Mouse (Mus musculus) limb, embryonic 12.5 days (tissue): Measurements from ENCODE around the gene Wnt10a. TPM values are rescaled to one million over a fixed set of nuclear protein-coding genes. Genes with fewer than 3 reads are reported as not detected.

Source experiments
- ATAC-seq: fragments of 200-750 bp; cut with Nextera tagmentation; 2 replicates; pipeline ENCODE4 v1.8.0; 2017; ENCODE audit warnings: low read depth, moderate TSS enrichment; ENCODE audit not compliant: insufficient number of reproducible peaks, insufficient read depth, low FRiP score, low TSS enrichment
- H3K27ac ChIP-seq: fragments of 300-500 bp; sonication (generic); 2 replicates; pipeline ENCODE4 v1.5.1; 2016; ENCODE audit warnings: mild to moderate bottlenecking, moderate library complexity
- H3K27me3 ChIP-seq: fragments of 300-500 bp; sonication (generic); 2 replicates; pipeline ENCODE4 v1.6.1; 2016; ENCODE audit warnings: mild to moderate bottlenecking, moderate library complexity
- H3K36me3 ChIP-seq: fragments of 300-500 bp; sonication (generic); 2 replicates; pipeline ENCODE4 v1.6.1; 2016; ENCODE audit warnings: mild to moderate bottlenecking, moderate library complexity
- H3K4me1 ChIP-seq: fragments of 300-500 bp; sonication (generic); replicated peaks from 2 replicates; pipeline ENCODE4 v1.6.1; 2016
- H3K4me2 ChIP-seq: fragments of 300-500 bp; sonication (generic); 2 replicates; pipeline ENCODE4 v1.6.1; 2016; ENCODE audit warnings: mild to moderate bottlenecking, moderate library complexity
- H3K4me3 ChIP-seq: fragments of 300-500 bp; sonication (generic); replicated peaks from 2 replicates; pipeline ENCODE4 v1.5.1; 2016; ENCODE audit warnings: mild to moderate bottlenecking
- H3K9ac ChIP-seq: fragments of 300-500 bp; sonication (generic); replicated peaks from 2 replicates; pipeline ENCODE4 v1.6.1; 2016; ENCODE audit warnings: mild to moderate bottlenecking, moderate library complexity
- H3K9me3 ChIP-seq: fragments of 300-500 bp; sonication (generic); 2 replicates; pipeline ENCODE4 v1.6.1; 2016; ENCODE audit warnings: mild to moderate bottlenecking, moderate library complexity
- WGBS: fragments of 180-500 bp; shearing (Covaris S2); methylation state at CpG from one replicate; pipeline ENCODE4 v1.1.7; 2016; 5-methylcytosine and 5-hydroxymethylcytosine counted together
- polyA plus RNA-seq: library from polyadenylated mRNA; unstranded; fragments of >200 nt; fragmentation: Nextera tagmentation; extraction: Ambion mirVana; gene quantifications from 2 replicates; pipeline ENCODE4 v1.2.1, GENCODE M21; 2016

The Wnt10a gene
- 3.4 and 3.5 TPM in 2 replicates for polyA plus RNA-seq

DNA sequence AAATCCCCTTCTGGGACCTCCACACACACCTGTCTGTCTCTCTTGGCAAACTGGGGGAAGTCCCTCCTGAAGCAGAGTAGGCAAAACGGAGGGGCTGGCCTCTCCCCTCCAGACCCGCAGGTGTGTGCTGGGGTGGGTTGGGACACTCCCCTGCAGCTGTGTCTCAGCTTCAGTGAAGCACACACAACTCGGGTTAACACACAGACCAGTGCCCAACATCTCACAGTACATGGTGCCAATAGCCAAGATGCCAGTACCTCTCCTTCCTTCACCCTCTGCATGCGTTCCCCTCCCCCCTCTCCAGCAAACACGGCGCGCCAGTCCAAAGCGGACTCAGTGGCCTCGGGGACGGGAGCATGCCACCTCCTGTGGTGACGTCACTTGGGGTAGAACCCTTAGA lies at the start of gene Wnt10a:
Gene Wnt10a (plus strand): TSS at position 268 of the 400 bp plus-strand sequence.
- no peaks in the 10 kb centered on the region for H3K36me3 ChIP-seq
- peaks cover 59% of the 10 kb centered on the region for H3K4me1 ChIP-seq
- no peak within 1 kb of the TSS for H3K27ac ChIP-seq
- ATAC-seq = no peak
- peak within 1 kb of the TSS; percentile 53 for H3K9ac ChIP-seq
- 5% methylated on average over 11 of the region's 11 CpGs for WGBS
- H3K4me3 ChIP-seq = peak within 1 kb of the TSS; percentile 40
- H3K27me3 ChIP-seq = peaks cover 100% of the 10 kb centered on the region
- no peaks in the 10 kb centered on the region for H3K9me3 ChIP-seq
- H3K4me2 ChIP-seq = peak within 1 kb of the TSS; percentile 65

DNA sequence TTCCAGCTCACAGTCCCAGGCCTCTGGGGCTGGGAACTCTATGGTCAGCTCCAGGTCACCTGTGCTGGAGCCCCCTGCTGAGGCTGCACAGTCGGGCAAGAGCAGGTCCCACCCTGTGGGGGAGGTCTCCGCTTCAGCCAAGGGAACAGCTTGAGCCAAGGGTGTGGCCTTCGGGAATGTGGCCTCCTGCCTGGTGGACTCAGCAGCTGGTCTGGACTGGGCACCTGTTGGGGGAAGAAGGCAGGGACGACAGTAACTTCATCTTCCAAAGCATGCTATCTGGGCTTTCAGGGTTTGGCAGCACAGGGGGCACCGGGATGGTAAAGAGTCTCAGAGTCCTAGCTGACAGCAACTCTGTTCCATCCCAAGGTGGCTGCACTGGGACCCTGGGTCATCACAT lies 44.0 kb upstream of the Wnt10a start:
- 69% methylated on average over 5 of the region's 5 CpGs for WGBS
- 0 out of 2 replicates have a peak, but pooled peaks have one; percentile 38 for ATAC-seq
- no peak overlapping the region for H3K4me2 ChIP-seq
- no peak overlapping the region for H3K27ac ChIP-seq
- no peak overlapping the region for H3K9ac ChIP-seq
- H3K36me3 ChIP-seq = no peaks in the 10 kb centered on the region
- H3K27me3 ChIP-seq = peaks cover 23% of the 10 kb centered on the region
- no peak overlapping the region for H3K4me3 ChIP-seq
- peaks cover 10% of the 10 kb centered on the region; the same call in 1 of the 2 replicates for H3K4me1 ChIP-seq
- no peaks in the 10 kb centered on the region for H3K9me3 ChIP-seq

DNA sequence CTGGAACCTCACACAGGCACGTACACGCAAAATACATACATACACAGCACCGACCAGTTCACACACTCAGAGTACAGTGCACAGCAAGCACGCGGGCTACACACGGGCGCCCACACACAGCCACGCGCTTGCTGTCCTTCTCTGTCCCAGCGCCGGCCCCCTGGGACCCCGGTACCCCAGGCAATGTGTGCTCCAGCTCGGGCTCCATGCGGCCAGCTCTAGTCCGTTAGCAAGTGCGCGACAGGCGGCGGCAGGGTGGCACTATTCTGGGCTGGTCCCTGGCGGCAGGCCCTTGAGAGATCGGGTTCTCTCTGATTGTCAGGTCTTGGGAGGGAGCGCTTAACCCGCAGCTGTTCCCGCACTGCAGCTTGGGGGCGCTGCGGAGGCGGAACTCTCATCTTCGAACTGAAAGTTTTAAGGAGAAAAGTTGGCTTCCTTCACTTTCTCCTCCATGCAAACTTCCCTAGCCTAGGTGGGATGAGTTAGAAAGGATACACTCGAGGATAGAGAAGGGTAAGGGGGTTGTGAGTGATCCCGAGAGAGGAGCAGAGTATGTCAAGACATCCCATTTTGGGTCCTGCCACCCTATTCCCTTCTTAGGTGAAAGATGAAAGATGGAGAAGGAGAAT lies 42.6 kb upstream of the Wnt10a start, which contains the start of gene Prkag3:
Gene Prkag3 (minus strand): TSS at position 579 of the 629 bp plus-strand sequence.
- Histone ChIP-seq H3K9me3 (no peaks in the 10 kb centered on the region), H3K4me1 (peaks cover 10% of the 10 kb centered on the region; the same call in 1 of the 2 replicates), H3K9ac (no peak within 1 kb of the TSS; the same call in 1 of the 2 replicates), H3K4me3 (peak within 1 kb of the TSS; percentile 29), H3K27ac (no peak within 1 kb of the TSS), H3K36me3 (no peaks in the 10 kb centered on the region), H3K4me2 (peak within 1 kb of the TSS; percentile 56), H3K27me3 (peaks cover 23% of the 10 kb centered on the region)
- ATAC-seq = no peak
- WGBS = 10% methylated on average over 30 of the region's 30 CpGs

DNA sequence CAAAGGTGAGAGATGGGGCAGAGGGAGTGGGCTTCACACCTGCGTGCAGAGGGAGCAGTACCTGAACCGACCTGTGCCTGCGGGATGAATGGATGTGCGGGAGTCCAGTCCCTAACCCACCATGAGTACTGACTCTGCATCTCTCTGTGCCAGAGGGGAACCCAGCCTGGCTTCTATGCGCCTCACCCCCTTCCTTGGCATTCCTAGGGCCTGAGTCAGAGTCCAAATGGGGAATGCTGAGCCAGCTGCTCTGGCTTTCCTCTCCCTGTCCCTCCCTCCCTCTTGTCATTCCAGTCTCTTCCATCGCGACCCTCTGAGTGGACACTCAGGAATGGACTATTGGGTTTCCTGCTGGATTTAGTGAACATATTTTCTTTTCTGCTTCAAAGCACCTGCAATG lies 42.0 kb upstream of the Wnt10a start:
- Histone ChIP-seq H3K9me3 (no peaks in the 10 kb centered on the region), H3K36me3 (no peaks in the 10 kb centered on the region), H3K4me1 (peaks cover 15% of the 10 kb centered on the region; the same call in 1 of the 2 replicates), H3K9ac (no peak overlapping the region), H3K27me3 (peaks cover 23% of the 10 kb centered on the region), H3K4me2 (no peak overlapping the region), H3K4me3 (no peak overlapping the region), H3K27ac (no peak overlapping the region)
- ATAC-seq = no peak
- WGBS = 68% methylated on average over 7 of the region's 7 CpGs

DNA sequence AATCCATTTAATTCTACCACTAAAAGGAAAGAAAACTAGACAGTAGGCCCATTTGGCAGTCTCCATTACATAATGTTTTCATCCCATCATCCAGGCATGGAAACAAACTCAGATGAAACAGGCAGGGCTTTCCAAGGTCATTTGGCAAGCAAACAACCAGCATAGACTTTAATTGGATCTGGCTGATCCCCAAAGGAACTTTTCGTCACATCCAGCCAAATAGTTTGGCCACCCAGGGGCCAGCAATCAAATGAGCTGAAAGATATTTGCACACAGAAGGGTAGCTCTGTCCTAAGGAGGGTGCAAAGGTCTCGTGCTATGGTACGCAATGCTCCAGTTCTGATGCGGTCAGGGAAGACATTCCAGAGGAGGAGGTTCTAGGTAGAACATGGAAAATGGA lies 40.6 kb upstream of the Wnt10a start:
- Histone ChIP-seq H3K4me3 (no peak overlapping the region), H3K9ac (no peak overlapping the region), H3K9me3 (no peaks in the 10 kb centered on the region), H3K4me2 (no peak overlapping the region), H3K36me3 (no peaks in the 10 kb centered on the region), H3K27ac (no peak overlapping the region), H3K4me1 (peaks cover 15% of the 10 kb centered on the region; the same call in 1 of the 2 replicates), H3K27me3 (peaks cover 23% of the 10 kb centered on the region)
- WGBS = 84% methylated on average over 4 of the region's 4 CpGs
- ATAC-seq = no peak

DNA sequence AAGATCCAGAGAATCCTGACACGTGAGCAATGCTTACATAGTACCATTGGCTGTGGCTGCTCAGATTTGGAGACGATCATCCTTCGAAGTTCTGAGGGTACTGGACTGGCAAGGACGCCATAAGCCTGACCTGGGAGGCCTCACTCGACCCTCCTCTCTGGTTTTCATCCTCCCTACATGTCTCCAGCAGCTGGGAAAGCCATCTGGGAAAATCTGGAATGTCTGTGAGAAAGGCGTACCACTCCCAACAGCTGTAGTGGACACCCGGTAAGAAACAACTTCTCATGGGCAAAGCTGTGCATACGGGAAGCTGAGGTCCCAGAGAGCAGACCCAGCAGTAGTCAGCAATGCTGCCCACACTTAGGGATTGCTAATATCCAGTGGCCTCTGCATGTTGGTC lies 39.2 kb upstream of the Wnt10a start:
- WGBS = 87% methylated on average over 8 of the region's 8 CpGs
- H3K4me3 ChIP-seq = no peak overlapping the region

DNA sequence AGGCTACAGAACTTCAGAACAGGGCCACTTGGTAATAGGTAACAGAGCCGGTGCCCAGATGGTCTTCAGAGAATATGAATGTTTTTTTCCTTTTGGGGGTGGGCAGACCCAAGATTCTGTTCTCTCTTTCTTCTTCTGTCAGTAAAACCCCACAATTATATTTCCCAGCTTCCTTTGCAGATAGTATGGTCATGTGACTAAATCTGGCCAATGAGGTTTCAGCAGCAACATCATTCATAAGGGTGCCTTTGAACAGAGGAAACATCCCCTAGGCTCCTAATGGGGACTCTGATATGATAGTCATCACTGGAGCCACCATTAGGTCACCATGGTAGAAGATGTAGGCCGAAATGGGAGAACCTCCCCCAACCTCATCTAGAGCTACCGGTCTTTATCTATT lies 38.5 kb upstream of the Wnt10a start:
- Histone ChIP-seq H3K9me3 (no peaks in the 10 kb centered on the region), H3K4me3 (no peak overlapping the region), H3K4me1 (peaks cover 15% of the 10 kb centered on the region; the same call in 1 of the 2 replicates), H3K36me3 (no peaks in the 10 kb centered on the region), H3K27ac (no peak overlapping the region), H3K27me3 (peaks cover 19% of the 10 kb centered on the region), H3K4me2 (no peak overlapping the region), H3K9ac (no peak overlapping the region)
- 94% methylated on average over 3 of the region's 3 CpGs for whole genome bisulfite sequencing
- ATAC-seq = no peak

More for the DNA sequence above, 39.2 kb upstream of the Wnt10a start:
- Histone ChIP-seq H3K9me3 (no peaks in the 10 kb centered on the region), H3K9ac (no peak overlapping the region), H3K27ac (no peak overlapping the region), H3K4me1 (peaks cover 15% of the 10 kb centered on the region; the same call in 1 of the 2 replicates), H3K4me2 (no peak overlapping the region), H3K36me3 (no peaks in the 10 kb centered on the region), H3K27me3 (peaks cover 23% of the 10 kb centered on the region)
- no peak for ATAC-seq

DNA sequence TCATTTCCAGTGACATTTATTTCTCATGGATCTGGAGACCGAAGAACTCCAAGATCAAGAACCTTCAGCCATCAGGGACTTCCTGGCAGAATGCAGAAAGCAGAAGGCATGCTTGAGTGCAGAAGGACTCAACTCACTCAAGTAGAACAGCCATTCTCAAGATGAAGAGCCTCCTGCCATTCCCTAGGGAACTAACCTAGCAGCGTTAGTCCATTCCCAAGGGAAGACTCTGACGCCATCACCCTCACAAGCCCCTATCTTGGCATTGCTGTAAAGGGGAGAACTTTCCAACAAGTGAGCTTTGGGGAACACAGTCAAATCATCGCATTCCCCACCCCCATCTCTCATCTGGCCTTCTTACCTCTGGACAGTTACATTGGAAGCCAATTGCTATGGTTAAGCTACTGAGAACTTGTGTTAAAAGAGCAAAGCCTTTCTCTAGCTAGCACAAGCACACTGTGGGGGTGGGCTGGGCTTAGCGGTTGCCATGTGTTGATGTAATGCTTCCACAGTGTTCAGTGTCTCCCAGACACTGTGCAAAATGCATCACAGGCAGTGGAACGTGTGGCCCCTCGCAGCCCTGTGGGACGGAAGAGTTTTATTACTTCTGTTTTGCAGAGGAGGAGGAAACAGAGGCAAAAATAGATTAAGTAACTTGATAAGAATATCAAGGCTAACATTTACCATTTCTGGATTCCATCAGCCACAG lies 37.9 kb upstream of the Wnt10a start:
- Histone ChIP-seq H3K27ac (no peak overlapping the region), H3K27me3 (peaks cover 14% of the 10 kb centered on the region), H3K36me3 (no peaks in the 10 kb centered on the region), H3K4me2 (no peak overlapping the region), H3K9ac (no peak overlapping the region), H3K4me1 (peaks cover 11% of the 10 kb centered on the region; the same call in 1 of the 2 replicates), H3K4me3 (no peak overlapping the region), H3K9me3 (no peaks in the 10 kb centered on the region)
- 76% methylated on average over 8 of the region's 8 CpGs for WGBS
- ATAC-seq = no peak

DNA sequence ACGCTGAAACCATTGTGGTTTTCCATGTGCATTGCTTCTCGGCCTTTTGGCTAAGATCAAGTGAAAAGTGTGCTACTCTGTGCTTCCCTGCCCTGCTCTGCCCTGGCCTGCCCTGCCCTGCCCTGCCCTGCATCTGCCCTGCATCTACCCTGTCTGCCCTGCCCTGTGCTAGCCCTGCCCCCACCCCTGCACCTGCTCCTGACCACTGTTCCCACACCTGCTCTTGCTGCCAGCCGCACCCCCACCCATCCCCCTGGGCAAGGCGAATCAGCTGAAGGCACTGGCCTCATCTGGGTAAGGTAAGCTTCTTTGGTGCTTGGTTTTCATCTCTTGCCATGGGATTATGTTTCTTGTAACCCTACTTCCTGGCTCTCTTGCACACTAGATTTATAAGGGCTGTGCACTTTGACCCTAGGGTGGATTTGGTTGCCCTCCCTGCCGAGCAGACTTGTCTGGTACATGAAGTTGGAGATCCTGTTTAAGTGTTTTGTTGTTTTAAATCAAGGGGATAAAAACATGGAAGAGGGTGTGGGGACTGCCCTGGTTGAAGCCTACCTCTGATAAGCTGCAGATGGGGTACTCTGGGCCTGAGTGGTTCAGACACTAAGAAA lies 37.0 kb upstream of the Wnt10a start:
- Histone ChIP-seq H3K27ac (no peak overlapping the region), H3K27me3 (peaks cover 6% of the 10 kb centered on the region; the same call in 1 of the 2 replicates), H3K4me1 (0 out of 2 replicates have a peak, but pooled peaks cover 7% of the 10 kb centered on the region), H3K36me3 (no peaks in the 10 kb centered on the region), H3K9me3 (no peaks in the 10 kb centered on the region), H3K4me2 (no peak overlapping the region), H3K9ac (no peak overlapping the region), H3K4me3 (no peak overlapping the region)
- 49% methylated on average over 5 of the region's 5 CpGs for WGBS
- 0 out of 2 replicates have a peak, but pooled peaks have one; percentile 52 for ATAC-seq

DNA sequence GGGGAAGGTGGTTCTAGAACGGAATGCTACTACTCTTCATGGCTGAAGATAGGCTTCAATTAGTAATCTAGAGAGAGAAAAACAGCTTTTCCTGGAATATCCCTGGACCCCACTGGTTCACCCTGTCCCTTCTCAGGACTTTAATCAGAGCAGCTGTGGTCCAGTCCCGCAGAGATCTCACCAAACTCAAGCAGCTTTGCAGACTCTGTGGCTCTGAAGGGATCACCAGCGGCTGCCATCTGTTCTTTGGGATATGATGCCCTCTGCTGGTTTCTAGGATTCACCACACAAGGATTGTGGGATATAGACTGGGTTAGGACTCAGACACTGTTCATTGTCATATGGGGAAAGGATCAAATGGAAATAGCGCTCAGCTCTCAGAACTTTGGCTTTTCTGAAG lies 31.5 kb upstream of the Wnt10a start:
- Histone ChIP-seq H3K9me3 (no peaks in the 10 kb centered on the region), H3K4me3 (no peak overlapping the region), H3K27me3 (peaks cover 24% of the 10 kb centered on the region), H3K4me1 (no peaks in the 10 kb centered on the region), H3K27ac (no peak overlapping the region), H3K36me3 (no peaks in the 10 kb centered on the region), H3K4me2 (no peak overlapping the region), H3K9ac (no peak overlapping the region)
- 27% methylated on average over 4 of the region's 4 CpGs for WGBS
- ATAC-seq = no peak

DNA sequence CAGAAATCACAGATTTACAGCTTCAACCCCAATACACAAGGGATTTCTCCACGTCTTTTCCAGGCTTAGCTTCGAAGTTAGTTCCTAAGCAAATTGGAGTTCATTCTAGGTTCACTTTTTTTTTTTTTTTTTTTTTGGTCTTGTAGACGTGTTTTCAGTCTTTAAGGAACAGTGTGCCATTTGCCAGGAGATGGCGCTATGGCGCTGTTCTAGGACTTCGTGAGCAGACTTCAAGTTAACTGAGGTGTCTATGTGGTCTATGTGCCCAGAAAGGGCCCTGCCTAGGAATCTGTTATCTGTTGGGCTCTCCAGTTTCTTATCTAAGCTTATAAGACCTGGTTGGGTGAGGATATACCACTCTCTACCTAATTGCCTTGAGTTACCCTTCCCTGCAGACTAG lies 28.2 kb upstream of the Wnt10a start:
- 2% methylated on average over 6 of the region's 6 CpGs for WGBS
- H3K9me3 ChIP-seq = no peaks in the 10 kb centered on the region

More for the DNA sequence above, 28.2 kb upstream of the Wnt10a start:
- Histone ChIP-seq H3K4me1 (no peaks in the 10 kb centered on the region), H3K4me3 (no peak overlapping the region), H3K27me3 (peaks cover 45% of the 10 kb centered on the region), H3K27ac (no peak overlapping the region), H3K36me3 (no peaks in the 10 kb centered on the region), H3K4me2 (no peak overlapping the region), H3K9ac (no peak overlapping the region)
- no peak for ATAC-seq
